Mouse (Mus musculus): ENCODE data around the gene Gramd4. TPM values are rescaled to one million over a fixed set of nuclear protein-coding genes. Genes with fewer than 3 reads are reported as not detected.

Gene Gramd4
- polyA plus RNA-seq, 1 experiment from 2014 or later = 15.2 TPM

- Histone ChIP-seq H3K9me3 (no peaks in the 10 kb centered on the region), H3K27ac (peak overlapping the region; percentile 83; the same call in 1 of the 2 replicates), H3K4me2 (peak overlapping the region; percentile 89), H3K4me3 (replicated peaks) (peak overlapping the region; percentile 58), H3K4me1 (peaks cover 26% of the 10 kb centered on the region), H3K36me3 (peaks cover 13% of the 10 kb centered on the region), H3K27me3 (replicated peaks) (peaks cover 28% of the 10 kb centered on the region), H3K9ac (peak overlapping the region; percentile 58; the same call in 1 of the 2 replicates)
- ATAC-seq (ENCODE audit: insufficient read depth, low FRiP score, low read depth) = no peak
- 1% methylated on average over 38 of the region's 38 CpGs for WGBS
Measured at GRCm38 (mm10) chr15:86032811-86033190, 24.7 kb upstream of the Gramd4 start.

DNA sequence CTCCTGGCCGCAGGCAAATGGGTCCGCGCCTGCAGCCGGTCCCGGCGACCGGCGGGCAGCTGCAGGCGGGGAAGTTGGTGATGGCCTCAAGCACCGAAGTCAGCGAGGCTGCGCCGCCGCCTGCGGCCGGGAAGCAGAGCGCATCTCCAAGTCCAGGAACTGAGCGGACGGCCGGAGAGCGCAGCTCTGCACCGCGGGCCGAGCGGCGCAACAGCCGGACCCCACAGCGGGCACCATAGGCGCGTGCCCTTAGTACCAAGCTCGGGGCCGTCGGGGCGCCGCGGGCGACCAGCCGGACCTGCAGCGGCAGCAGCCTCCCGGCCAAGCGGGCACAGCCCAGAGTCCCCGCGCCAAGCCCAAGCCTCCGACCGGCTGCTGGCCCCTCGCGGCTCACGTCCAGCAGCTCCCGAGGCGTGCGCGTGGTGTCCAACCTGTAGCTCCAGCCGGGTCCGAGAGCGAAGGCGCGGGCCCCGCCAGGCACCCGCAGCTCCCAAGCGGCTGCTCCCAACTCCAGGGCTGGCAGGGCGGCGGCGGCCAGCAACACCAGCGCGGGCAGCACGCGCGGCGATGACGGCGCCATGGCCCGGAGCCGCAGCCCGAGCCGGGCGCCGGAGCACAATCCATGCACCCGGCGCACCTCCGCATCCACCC, 24.2 kb upstream of the Gramd4 start, which contains the start of gene Celsr1:
Gene Celsr1 (minus strand): TSS at position 587 of the 651 bp plus-strand sequence.
- WGBS = under 1% methylated on average over 78 of the region's 80 CpGs
- no peak for ATAC-seq (ENCODE audit: insufficient read depth, low FRiP score, low read depth)

DNA sequence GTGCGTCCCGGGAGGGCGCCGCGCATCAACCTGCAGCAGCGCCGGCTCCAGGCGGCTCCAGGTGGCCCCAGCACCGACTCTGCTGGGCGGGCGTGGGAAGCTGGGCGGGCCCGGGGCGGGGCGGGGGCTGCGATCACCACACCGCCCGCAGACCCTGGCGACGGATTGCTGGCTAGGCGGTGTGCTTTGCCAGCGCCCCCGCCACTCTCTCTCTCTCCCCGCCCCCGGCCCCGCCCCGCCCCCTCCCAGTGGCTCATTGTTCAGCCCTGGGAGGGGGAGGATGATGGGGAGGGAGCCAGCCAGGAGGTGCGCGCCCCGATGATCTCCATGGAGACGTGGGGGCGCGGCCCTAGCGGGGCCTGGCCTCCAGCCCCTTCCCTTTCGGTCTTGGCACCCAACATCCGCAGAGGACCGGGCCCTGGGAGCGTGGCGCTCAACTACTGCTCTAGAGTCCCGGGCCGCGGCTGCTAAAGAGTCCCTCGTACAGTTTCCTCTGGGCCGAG, 23.4 kb upstream of the Gramd4 start:
- Histone ChIP-seq H3K9me3 (no peaks in the 10 kb centered on the region), H3K27me3 (replicated peaks) (peaks cover 29% of the 10 kb centered on the region), H3K4me1 (peaks cover 25% of the 10 kb centered on the region), H3K27ac (peak overlapping the region; percentile 86), H3K9ac (peak overlapping the region; percentile 58; the same call in 1 of the 2 replicates), H3K4me3 (replicated peaks) (peak overlapping the region; percentile 58), H3K36me3 (peaks cover 13% of the 10 kb centered on the region), H3K4me2 (peak overlapping the region; percentile 89)
- WGBS = under 1% methylated on average over 42 of the region's 44 CpGs
- peak; percentile 80 for ATAC-seq (ENCODE audit: insufficient read depth, low FRiP score, low read depth)

More for the DNA sequence above, 24.2 kb upstream of the Gramd4 start, which contains the start of gene Celsr1:
- Histone ChIP-seq H3K36me3 (peaks cover 13% of the 10 kb centered on the region), H3K9me3 (no peaks in the 10 kb centered on the region), H3K4me2 (peak within 1 kb of the TSS; percentile 89), H3K27ac (peak within 1 kb of the TSS; percentile 86), H3K9ac (peak within 1 kb of the TSS; percentile 58), H3K4me1 (peaks cover 26% of the 10 kb centered on the region), H3K27me3 (replicated peaks) (peaks cover 28% of the 10 kb centered on the region), H3K4me3 (replicated peaks) (peak within 1 kb of the TSS; percentile 58)

GRCm38 (mm10) chr15:86034781-86035360, 22.6 kb upstream of the Gramd4 start:
- Histone ChIP-seq H3K4me3 (replicated peaks) (peak overlapping the region; percentile 58), H3K4me2 (peak overlapping the region; percentile 89), H3K9me3 (no peaks in the 10 kb centered on the region), H3K9ac (no peak overlapping the region), H3K4me1 (peaks cover 24% of the 10 kb centered on the region), H3K27ac (peak overlapping the region; percentile 86), H3K27me3 (replicated peaks) (peaks cover 37% of the 10 kb centered on the region), H3K36me3 (peaks cover 13% of the 10 kb centered on the region)
- 6% methylated on average over 12 of the region's 12 CpGs for WGBS
- ATAC-seq (ENCODE audit: insufficient read depth, low FRiP score, low read depth) = no peak

DNA sequence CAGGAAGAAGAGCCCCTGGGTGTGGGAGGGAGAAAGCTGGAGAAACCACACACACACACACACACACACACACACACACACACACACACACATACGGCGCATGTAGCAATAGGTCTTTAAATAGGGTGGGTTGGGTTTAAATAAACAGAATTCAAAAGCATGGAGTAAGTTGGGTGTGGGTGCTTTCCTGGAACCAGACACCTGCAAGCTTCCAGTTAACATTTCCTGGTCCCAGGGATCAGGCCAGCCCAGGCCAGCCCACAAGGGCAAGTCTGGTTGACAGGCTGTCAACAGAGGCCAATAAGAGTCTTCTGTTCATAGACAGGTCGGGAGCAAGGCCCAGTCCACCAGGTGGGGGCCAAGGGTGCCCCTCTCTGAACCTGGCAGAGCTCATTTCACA, 21.6 kb upstream of the Gramd4 start:
- 52% methylated on average over 3 of the region's 3 CpGs for WGBS
- Histone ChIP-seq H3K27me3 (replicated peaks) (peaks cover 41% of the 10 kb centered on the region), H3K27ac (peak overlapping the region; percentile 86)

GRCm38 (mm10) chr15:86038802-86039201, 18.7 kb upstream of the Gramd4 start:
- Histone ChIP-seq H3K27ac (no peak overlapping the region), H3K9ac (no peak overlapping the region), H3K4me1 (peaks cover 13% of the 10 kb centered on the region; the same call in 1 of the 2 replicates), H3K4me2 (no peak overlapping the region), H3K36me3 (no peaks in the 10 kb centered on the region), H3K27me3 (replicated peaks) (peaks cover 18% of the 10 kb centered on the region), H3K4me3 (replicated peaks) (no peak overlapping the region), H3K9me3 (no peaks in the 10 kb centered on the region)
- whole genome bisulfite sequencing = 0% methylated on average over 2 of the region's 2 CpGs
- no peak for ATAC-seq (ENCODE audit: insufficient read depth, low FRiP score, low read depth)

More for the DNA sequence above, 21.6 kb upstream of the Gramd4 start:
- peaks cover 10% of the 10 kb centered on the region for H3K36me3 ChIP-seq
- no peak overlapping the region for H3K9ac ChIP-seq
- peaks cover 24% of the 10 kb centered on the region for H3K4me1 ChIP-seq
- peak; percentile 63; the same call in 1 of the 2 replicates for ATAC-seq (ENCODE audit: insufficient read depth, low FRiP score, low read depth)
- no peak overlapping the region for H3K4me3 ChIP-seq (replicated peaks)
- H3K9me3 ChIP-seq = no peaks in the 10 kb centered on the region
- H3K4me2 ChIP-seq = no peak overlapping the region

DNA sequence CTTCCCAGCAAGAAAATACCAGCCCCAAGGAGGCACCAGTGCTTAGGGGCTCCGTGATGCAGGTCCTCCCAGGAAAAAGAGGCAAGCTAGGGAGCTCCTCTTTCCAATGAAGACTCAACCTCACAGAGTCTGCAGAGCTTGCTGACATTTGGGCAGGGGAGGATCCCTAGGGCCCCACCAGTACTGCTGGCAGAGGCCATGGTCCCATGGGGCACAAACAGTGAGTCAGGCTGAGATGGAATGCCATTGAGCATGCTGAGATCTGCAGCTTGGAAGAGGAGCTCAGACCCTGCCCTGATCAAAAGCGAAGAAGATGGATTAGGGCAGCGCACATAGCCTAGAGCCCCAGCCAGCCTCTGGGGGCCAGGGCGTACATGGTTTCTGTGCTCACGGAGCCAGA, 16.1 kb upstream of the Gramd4 start:
- WGBS = 76% methylated on average over 5 of the region's 5 CpGs
- Histone ChIP-seq H3K9ac (no peak overlapping the region), H3K27ac (no peak overlapping the region), H3K36me3 (no peaks in the 10 kb centered on the region), H3K4me3 (replicated peaks) (no peak overlapping the region), H3K4me1 (peaks cover 3% of the 10 kb centered on the region; the same call in 1 of the 2 replicates), H3K27me3 (replicated peaks) (peaks cover 13% of the 10 kb centered on the region), H3K4me2 (no peak overlapping the region), H3K9me3 (no peaks in the 10 kb centered on the region)
- ATAC-seq (ENCODE audit: insufficient read depth, low FRiP score, low read depth) = no peak

GRCm38 (mm10) chr15:86042364-86042763, 15.1 kb upstream of the Gramd4 start:
- WGBS = 31% methylated on average over 4 of the region's 4 CpGs
- peaks cover 13% of the 10 kb centered on the region for H3K27me3 ChIP-seq (replicated peaks)
- no peak overlapping the region for H3K9ac ChIP-seq
- no peaks in the 10 kb centered on the region for H3K36me3 ChIP-seq
- H3K4me2 ChIP-seq = no peak overlapping the region
- no peak overlapping the region for H3K27ac ChIP-seq
- ATAC-seq (ENCODE audit: insufficient read depth, low FRiP score, low read depth) = no peak
- H3K4me1 ChIP-seq = peaks cover 3% of the 10 kb centered on the region; the same call in 1 of the 2 replicates
- H3K9me3 ChIP-seq = no peaks in the 10 kb centered on the region
- H3K4me3 ChIP-seq (replicated peaks) = no peak overlapping the region

GRCm38 (mm10) chr15:86049510-86049909, 8.0 kb upstream of the Gramd4 start:
- Histone ChIP-seq H3K9me3 (no peaks in the 10 kb centered on the region), H3K4me2 (no peak overlapping the region), H3K27ac (no peak overlapping the region), H3K27me3 (replicated peaks) (no peaks in the 10 kb centered on the region), H3K4me1 (no peaks in the 10 kb centered on the region), H3K9ac (no peak overlapping the region), H3K4me3 (replicated peaks) (no peak overlapping the region), H3K36me3 (no peaks in the 10 kb centered on the region)
- no peak for ATAC-seq (ENCODE audit: insufficient read depth, low FRiP score, low read depth)
- 87% methylated on average over 3 of the region's 3 CpGs for WGBS

DNA sequence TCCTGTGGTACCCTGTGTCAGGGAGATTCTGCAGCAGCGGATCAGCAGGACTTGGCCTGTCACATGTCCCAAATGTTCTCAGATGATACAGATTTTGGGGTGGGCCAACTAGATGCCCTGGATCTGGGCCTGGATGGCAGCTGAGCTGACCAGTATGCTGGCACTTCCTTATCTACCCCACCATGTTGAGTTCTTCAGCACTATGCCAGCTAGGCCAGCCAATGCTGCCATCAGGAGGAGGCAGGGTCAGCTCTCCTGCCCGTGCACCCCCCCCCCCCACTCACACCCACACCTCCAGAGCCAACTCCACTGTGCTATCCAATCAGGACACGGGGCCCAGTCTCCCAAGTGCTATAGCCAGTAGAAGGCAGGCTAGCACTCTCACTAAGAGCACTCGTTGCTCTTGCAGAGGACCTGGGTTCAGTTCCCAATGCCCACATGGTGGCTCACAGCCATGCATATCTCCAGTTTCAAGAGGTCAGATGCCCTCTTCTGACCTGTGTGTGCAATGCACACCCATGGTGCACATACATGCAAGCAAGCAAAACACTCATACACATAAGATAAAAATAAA, 7.2 kb upstream of the Gramd4 start:
- Histone ChIP-seq H3K4me1 (no peaks in the 10 kb centered on the region), H3K9ac (no peak overlapping the region), H3K36me3 (no peaks in the 10 kb centered on the region), H3K27me3 (replicated peaks) (no peaks in the 10 kb centered on the region), H3K4me2 (no peak overlapping the region), H3K27ac (no peak overlapping the region), H3K9me3 (no peaks in the 10 kb centered on the region), H3K4me3 (replicated peaks) (no peak overlapping the region)
- ATAC-seq (ENCODE audit: insufficient read depth, low FRiP score, low read depth) = no peak
- 63% methylated on average over 4 of the region's 4 CpGs for WGBS

- Histone ChIP-seq H3K9me3 (no peaks in the 10 kb centered on the region), H3K27me3 (replicated peaks) (no peaks in the 10 kb centered on the region), H3K4me3 (replicated peaks) (no peak overlapping the region), H3K9ac (no peak overlapping the region), H3K4me2 (no peak overlapping the region), H3K4me1 (no peaks in the 10 kb centered on the region), H3K27ac (no peak overlapping the region), H3K36me3 (no peaks in the 10 kb centered on the region)
- peak; percentile 55; the same call in 1 of the 2 replicates for ATAC-seq (ENCODE audit: insufficient read depth, low FRiP score, low read depth)
- WGBS = 81% methylated on average over 10 of the region's 10 CpGs
Measured at GRCm38 (mm10) chr15:86051152-86051551, 6.3 kb upstream of the Gramd4 start.
